Comparison of ENCODE assay signal across 11 mouse cellular contexts in genomic region chr1:162039011-162039595, GRCm38 (mm10). TPM values are rescaled to one million over a fixed set of nuclear protein-coding genes. Genes with fewer than 3 reads are reported as not detected.
DNase-seq lines count a peak whose midpoint lies in the region; ATAC-seq and TF ChIP-seq lines count a peak whose summit lies in the region.
"Had no signal": no experiment of that assay in that cellular context is flagged by ENCODE, and none has a peak within 500 bp of the region (broad histone marks: within the 10 kb centered on the region; RNA-seq: fewer than 3 reads in every experiment).

No protein-coding gene starts in this region.

- H3K27me3 ChIP-seq in hindbrain, embryonic 12.5 days = no peaks in the 10 kb centered on the region
- no peaks in the 10 kb centered on the region for H3K27me3 ChIP-seq in hindbrain, postnatal 0 days (ENCODE audit: insufficient read depth, low read length)
- no peaks in the 10 kb centered on the region for H3K27me3 ChIP-seq in heart, embryonic 11.5 days (ENCODE audit: control insufficient read depth, insufficient read depth, low read length)
- H3K27me3 ChIP-seq in lung, embryonic 15.5 days = no peaks in the 10 kb centered on the region

- 69% methylated on average over 9 of the region's 9 CpGs for WGBS in hindbrain, embryonic 12.5 days
- 62% methylated on average over 9 of the region's 9 CpGs for WGBS in hindbrain, postnatal 0 days
- 53% methylated on average over 9 of the region's 9 CpGs for WGBS in heart, embryonic 11.5 days (ENCODE audit: insufficient replicate concordance)
- 33% methylated on average over 9 of the region's 9 CpGs for WGBS in lung, embryonic 15.5 days

- H3K9ac ChIP-seq in hindbrain, embryonic 12.5 days = no peak overlapping the region
- H3K9ac ChIP-seq in hindbrain, postnatal 0 days (replicated peaks; ENCODE audit: low read length) = no peak overlapping the region
- no peak overlapping the region for H3K9ac ChIP-seq in heart, embryonic 11.5 days (ENCODE audit: low read depth, low read length)
- H3K9ac ChIP-seq in lung, embryonic 15.5 days = 0 out of 2 replicates have a peak overlapping the region, but pooled peaks have one; percentile 0
- H3K9ac ChIP-seq: liver, embryonic 14.5 days had no signal

- H3K36me3 ChIP-seq in hindbrain, embryonic 12.5 days = no peaks in the 10 kb centered on the region
- H3K36me3 ChIP-seq in hindbrain, postnatal 0 days (ENCODE audit: insufficient read depth, low read length) = no peaks in the 10 kb centered on the region
- H3K36me3 ChIP-seq in heart, embryonic 11.5 days (ENCODE audit: control insufficient read depth, insufficient read depth, low read length) = no peaks in the 10 kb centered on the region
- H3K36me3 ChIP-seq in lung, embryonic 15.5 days = no peaks in the 10 kb centered on the region

- no peak for ATAC-seq in hindbrain, embryonic 12.5 days (ENCODE audit: low FRiP score)
- no peak for ATAC-seq in hindbrain, postnatal 0 days
- ATAC-seq in common myeloid progenitor, adult 5-6 weeks (replicated peaks; ENCODE audit: low read depth, poor library complexity, severe bottlenecking) = peak; percentile 9; the same call in 1 of the 2 replicates
- no peak for ATAC-seq in heart, embryonic 11.5 days (replicated peaks; ENCODE audit: insufficient number of reproducible peaks, low FRiP score, low TSS enrichment)
- no peak for ATAC-seq in lung, embryonic 15.5 days (ENCODE audit: borderline replicate concordance, extremely low read depth, low FRiP score, low TSS enrichment)
- ATAC-seq: CD4-positive, CD25-positive, alpha-beta regulatory T cell, adult 4 months had no signal

- no peaks in the 10 kb centered on the region for H3K9me3 ChIP-seq in hindbrain, embryonic 12.5 days (replicated peaks)
- no peaks in the 10 kb centered on the region for H3K9me3 ChIP-seq in hindbrain, postnatal 0 days (ENCODE audit: low read length)
- no peaks in the 10 kb centered on the region for H3K9me3 ChIP-seq in heart, embryonic 11.5 days (replicated peaks; ENCODE audit: control insufficient read depth, low read length)
- H3K9me3 ChIP-seq in lung, embryonic 15.5 days = no peaks in the 10 kb centered on the region

- H3K27ac ChIP-seq in hindbrain, embryonic 12.5 days = peak overlapping the region; percentile 55; the same call in 1 of the 2 replicates
- H3K27ac ChIP-seq in hindbrain, postnatal 0 days = no peak overlapping the region
- H3K27ac ChIP-seq in heart, embryonic 11.5 days (ENCODE audit: low read depth, low read length) = peak overlapping the region; percentile 76
- peak overlapping the region; percentile 94 for H3K27ac ChIP-seq in lung, embryonic 15.5 days
- H3K27ac ChIP-seq: liver, embryonic 14.5 days had no signal

- H3K4me3 ChIP-seq in hindbrain, embryonic 12.5 days = no peak overlapping the region
- H3K4me3 ChIP-seq in hindbrain, postnatal 0 days (ENCODE audit: low read length) = no peak overlapping the region
- no peak overlapping the region for H3K4me3 ChIP-seq in heart, embryonic 11.5 days (ENCODE audit: low read depth, low read length)
- no peak overlapping the region for H3K4me3 ChIP-seq in lung, embryonic 15.5 days

- no peak overlapping the region for H3K4me2 ChIP-seq in hindbrain, embryonic 12.5 days (replicated peaks)
- H3K4me2 ChIP-seq in hindbrain, postnatal 0 days (ENCODE audit: low read depth, low read length) = no peak overlapping the region
- H3K4me2 ChIP-seq in heart, embryonic 11.5 days = no peak overlapping the region
- peak overlapping the region; percentile 26; the same call in 1 of the 2 replicates for H3K4me2 ChIP-seq in lung, embryonic 15.5 days

- no peak for TF ChIP-seq CTCF in hindbrain, postnatal 0 days (IDR thresholded peaks at IDR 0.05; ENCODE audit: low read depth)

- peaks cover 22% of the 10 kb centered on the region for H3K4me1 ChIP-seq in hindbrain, embryonic 12.5 days
- no peaks in the 10 kb centered on the region for H3K4me1 ChIP-seq in hindbrain, postnatal 0 days (ENCODE audit: insufficient read depth, low read length)
- peaks cover 2% of the 10 kb centered on the region; the same call in 1 of the 2 replicates for H3K4me1 ChIP-seq in heart, embryonic 11.5 days (ENCODE audit: control insufficient read depth, insufficient read depth, low read length)
- H3K4me1 ChIP-seq in lung, embryonic 15.5 days = peaks cover 64% of the 10 kb centered on the region

- DNase-seq in hindbrain, postnatal 0 days (ENCODE audit: low spot score) = no peak
- DNase-seq in layer of hippocampus, adult 18-20 months (ENCODE audit: low spot score in 2 of 2) = no peak
- DNase-seq in frontal cortex, postnatal 25 days (ENCODE audit: low spot score in 2 of 2) = no peak
- DNase-seq in ovary, postnatal 14 days (ENCODE audit: low spot score) = no peak

RNA-seq across cellular contexts. Expression of gene 4930558K02Rik, which starts 59.7 kb away (rescaled TPM):
- not detected in 2 replicates for polyA plus RNA-seq in hindbrain, embryonic 12.5 days (2016; fragmentation: Nextera tagmentation; extraction: Ambion mirVana)
- not detected in 2 replicates for total RNA-seq in hindbrain, postnatal 0 days (2014; rRNA removed)
- polyA plus RNA-seq in hindbrain, postnatal 0 days (2015; fragmentation: Nextera tagmentation; extraction: Ambion mirVana) = 0.19 and 0.35 TPM in 2 replicates
- total RNA-seq in common myeloid progenitor, adult 5-6 weeks (2017) = not detected in 2 replicates
- not detected in 2 replicates for polyA plus RNA-seq in heart, embryonic 11.5 days (2014; fragmentation: Nextera tagmentation; extraction: Ambion mirVana)
- polyA plus RNA-seq in lung, embryonic 15.5 days (2015; fragmentation: Nextera tagmentation; extraction: Ambion mirVana) = not detected in 2 replicates
- not detected for total RNA-seq in layer of hippocampus, adult 18-20 months (2021)
- total RNA-seq: granulocyte monocyte progenitor cell, adult 5-6 weeks had no signal
- polyA plus RNA-seq: CD4-positive, CD25-positive, alpha-beta regulatory T cell, adult 4 months; liver, embryonic 14.5 days had no signal
